Mouse (Mus musculus): ENCODE measurements at regions not wholly inside any gene's neighbourhood (a gene's known extent, or its start where the extent isn't known, plus 50 kb on each side); places are given as distances from the start of the nearest gene placed in this dataset.

DNA sequence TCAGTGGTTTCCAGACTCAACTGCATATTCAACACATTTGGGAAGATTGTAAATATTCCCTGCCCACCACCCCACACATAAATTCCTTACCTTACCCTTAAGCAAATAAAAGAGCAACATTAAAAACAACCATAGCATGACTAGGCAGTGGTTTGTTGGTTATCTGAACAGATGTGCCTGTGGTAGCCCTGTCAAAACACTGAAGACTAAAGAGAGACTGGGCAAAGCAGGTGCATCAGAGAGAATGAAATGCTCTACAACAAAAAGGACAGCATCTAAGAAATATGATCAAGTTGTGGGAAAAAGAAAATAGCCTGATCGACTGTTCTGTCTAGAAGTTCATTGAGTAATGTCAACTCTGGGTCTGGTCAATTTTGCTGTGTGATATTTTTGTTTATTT lies 114.6 kb downstream of the Nuf2 start:
- TF ChIP-seq POLR2A (IDR thresholded peaks at IDR 0.05; ENCODE audit: extremely low read depth, insufficient read depth, low read length) (no peak), CTCF (IDR thresholded peaks at IDR 0.05; ENCODE audit: low read depth, low read length) (no peak)

Data from liver, adult 2 months (tissue).